Mouse (Mus musculus) bone marrow macrophage, adult 2 months (primary cell): ENCODE measurements at regions not wholly inside any gene's neighbourhood (a gene's known extent, or its start where the extent isn't known, plus 50 kb on each side); places are given as distances from the start of the nearest gene placed in this dataset.

Experiments
- CTCF ChIP-seq: IDR thresholded peaks from 2 replicates; pipeline ENCODE4 v1.5.1; 2012; ENCODE audit warnings: low read depth, mild to moderate bottlenecking, low read length, moderate library complexity
- POLR2A ChIP-seq: IDR thresholded peaks from 2 replicates; pipeline ENCODE4 v1.6.1; 2012; ENCODE audit warnings: mild to moderate bottlenecking, low read depth, low read length, borderline replicate concordance

DNA sequence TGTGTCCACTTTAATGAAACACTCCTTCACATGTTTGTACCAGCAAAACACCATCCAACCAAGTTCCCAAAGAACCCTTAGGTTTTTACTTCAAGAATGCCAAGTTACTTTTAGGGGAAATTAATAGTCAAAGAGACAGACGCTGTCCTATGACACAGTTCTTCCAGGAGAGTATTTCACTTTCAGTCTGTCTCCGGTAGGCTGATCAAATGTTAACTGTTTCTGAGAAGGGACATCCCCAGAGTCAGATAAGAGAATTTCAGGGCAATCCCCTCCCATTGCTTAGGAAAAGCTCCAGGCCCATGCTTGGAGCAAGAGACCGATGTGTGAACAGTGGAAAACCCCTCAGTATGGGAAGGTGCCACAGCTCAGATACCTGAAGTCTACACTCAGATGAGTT, 112.1 kb downstream of the Sp3 start:
- TF ChIP-seq CTCF (no peak), POLR2A (no peak)
